Mouse (Mus musculus) frontal cortex, postnatal 25 days (tissue): ENCODE data around the gene Lep.

Experiments used
- DNase-seq, 2 experiments: peaks; one replicate each; pipeline ENCODE4 v3.0.0; 2022; ENCODE audit warnings: low spot score in 2 of 2

The Lep gene

GRCm38 (mm10) chr6:29044029-29044428 is 16.0 kb upstream of the Lep start:
- DNase-seq = no peak

- DNase-seq = no peak
These were observed 10.1 kb upstream of the Lep start for GRCm38 (mm10) chr6:29049926-29050325.

GRCm38 (mm10) chr6:29052188-29052587 is 7.8 kb upstream of the Lep start:
- DNase-seq = no peak

GRCm38 (mm10) chr6:29053181-29053580 is 6.8 kb upstream of the Lep start:
- DNase-seq = no peak

GRCm38 (mm10) chr6:29056377-29056776 is 3.6 kb upstream of the Lep start:
- no peak for DNase-seq

- DNase-seq = no peak
These were observed 6.4 kb downstream of the Lep start for GRCm38 (mm10) chr6:29066389-29066790.

GRCm38 (mm10) chr6:29072258-29072657 is 12.2 kb downstream of the Lep start:
- no peak for DNase-seq

GRCm38 (mm10) chr6:29073462-29074132 is 13.6 kb downstream of the Lep start:
- no peak for DNase-seq

GRCm38 (mm10) chr6:29074133-29074469 is 14.1 kb downstream of the Lep start:
- DNase-seq = no peak

- DNase-seq = peak; percentile 22 to 25
These were observed 19.3 kb downstream of the Lep start for GRCm38 (mm10) chr6:29079291-29079690.

GRCm38 (mm10) chr6:29081826-29082363 is 21.9 kb downstream of the Lep start:
- DNase-seq = no peak

- no peak for DNase-seq
These were observed 22.8 kb downstream of the Lep start for GRCm38 (mm10) chr6:29082776-29083354.

- DNase-seq = no peak
These were observed 24.4 kb downstream of the Lep start for GRCm38 (mm10) chr6:29084401-29084800.

- DNase-seq = no peak
These were observed 28.1 kb downstream of the Lep start for GRCm38 (mm10) chr6:29087921-29088709.

GRCm38 (mm10) chr6:29092234-29092633 is 32.2 kb downstream of the Lep start:
- DNase-seq = no peak

- DNase-seq = no peak
These were observed 32.9 kb downstream of the Lep start for GRCm38 (mm10) chr6:29092904-29093303.

GRCm38 (mm10) chr6:29099536-29100170 is 39.6 kb downstream of the Lep start:
- peak in 1 of 2 experiments; percentile 30 for DNase-seq

- no peak for DNase-seq
These were observed 40.4 kb downstream of the Lep start for GRCm38 (mm10) chr6:29100423-29100822.

- no peak for DNase-seq
These were observed 41.3 kb downstream of the Lep start for GRCm38 (mm10) chr6:29101248-29101864.

- DNase-seq = no peak
These were observed 48.4 kb downstream of the Lep start for GRCm38 (mm10) chr6:29108376-29108775.

- DNase-seq = no peak
These were observed 51.5 kb downstream of the Lep start for GRCm38 (mm10) chr6:29111501-29111900.

GRCm38 (mm10) chr6:29115756-29116155 is 55.7 kb downstream of the Lep start:
- DNase-seq = no peak
